Mouse (Mus musculus): ENCODE results near the gene Wfdc2. TPM values are rescaled to one million over a fixed set of nuclear protein-coding genes. Genes with fewer than 3 reads are reported as not detected.
"Not testable (repeated sequence)": the region's sequence is repeated elsewhere in the genome, so short reads cannot be mapped to it uniquely, and the experiment has no call there.

Gene Wfdc2
- polyA plus RNA-seq, 1 experiment from 2014 or later: 1,354 TPM

GRCm38 (mm10) chr2:164566997-164567396, 4.8 kb downstream of the Wfdc2 start:
- H3K27ac ChIP-seq (ENCODE audit: low read length): no peak overlapping the region
- H3K4me1 ChIP-seq (ENCODE audit: insufficient read depth, low read depth, low read length): 0 out of 2 replicates have a peak, but pooled peaks cover 5% of the 10 kb centered on the region
- H3K36me3 ChIP-seq (ENCODE audit: insufficient read depth, low read length): no peaks in the 10 kb centered on the region
- H3K9ac ChIP-seq (replicated peaks; ENCODE audit: low read depth): no peak overlapping the region
- 83% methylated on average over 2 of the region's 2 CpGs for WGBS
- TF ChIP-seq EP300 (IDR thresholded peaks at IDR 0.05) (no peak), CTCF (IDR thresholded peaks at IDR 0.05) (peak; percentile 48)
- H3K9me3 ChIP-seq (ENCODE audit: low read length): no peaks in the 10 kb centered on the region
- no peaks in the 10 kb centered on the region for H3K27me3 ChIP-seq (replicated peaks; ENCODE audit: insufficient read depth, low read length)
- ATAC-seq (no peak), DNase-seq (ENCODE audit: low spot score) (no peak)
- H3K4me3 ChIP-seq (ENCODE audit: low read depth, low read length): no peak overlapping the region
- H3K4me2 ChIP-seq (replicated peaks; ENCODE audit: low read depth, low read length): no peak overlapping the region

GRCm38 (mm10) chr2:164567460-164567859, 5.2 kb downstream of the Wfdc2 start:
- WGBS: 92% methylated on average over 5 of the region's 5 CpGs
- Histone ChIP-seq H3K4me1 (ENCODE audit: insufficient read depth, low read depth, low read length) (0 out of 2 replicates have a peak, but pooled peaks cover 5% of the 10 kb centered on the region), H3K27ac (ENCODE audit: low read length) (no peak overlapping the region), H3K36me3 (ENCODE audit: insufficient read depth, low read length) (no peaks in the 10 kb centered on the region), H3K4me2 (replicated peaks; ENCODE audit: low read depth, low read length) (no peak overlapping the region), H3K4me3 (ENCODE audit: low read depth, low read length) (no peak overlapping the region), H3K9me3 (ENCODE audit: low read length) (no peaks in the 10 kb centered on the region), H3K9ac (replicated peaks; ENCODE audit: low read depth) (no peak overlapping the region), H3K27me3 (replicated peaks; ENCODE audit: insufficient read depth, low read length) (no peaks in the 10 kb centered on the region)
- ATAC-seq: no peak
- no peak for TF ChIP-seq EP300 (IDR thresholded peaks at IDR 0.05)
- TF ChIP-seq CTCF (IDR thresholded peaks at IDR 0.05): no peak
- no peak for DNase-seq (ENCODE audit: low spot score)

GRCm38 (mm10) chr2:164573359-164573758, 11.1 kb downstream of the Wfdc2 start, which contains the start of gene Spint3:
TSS of gene Spint3 (minus strand) at chr2:164573459.
- H3K27ac ChIP-seq (ENCODE audit: low read length); H3K36me3 ChIP-seq (ENCODE audit: insufficient read depth, low read length); H3K9ac ChIP-seq (replicated peaks; ENCODE audit: low read depth); H3K4me2 ChIP-seq (replicated peaks; ENCODE audit: low read depth, low read length); ATAC-seq; H3K4me1 ChIP-seq (ENCODE audit: insufficient read depth, low read depth, low read length); H3K9me3 ChIP-seq (ENCODE audit: low read length); H3K27me3 ChIP-seq (replicated peaks; ENCODE audit: insufficient read depth, low read length); H3K4me3 ChIP-seq (ENCODE audit: low read depth, low read length); DNase-seq (ENCODE audit: low spot score): not testable (repeated sequence)
- WGBS: 71% methylated on average over 6 of the region's 6 CpGs

- not testable (repeated sequence) for H3K4me3 ChIP-seq (ENCODE audit: low read depth, low read length); H3K9me3 ChIP-seq (ENCODE audit: low read length); H3K4me2 ChIP-seq (replicated peaks; ENCODE audit: low read depth, low read length); H3K9ac ChIP-seq (replicated peaks; ENCODE audit: low read depth); H3K27me3 ChIP-seq (replicated peaks; ENCODE audit: insufficient read depth, low read length); H3K27ac ChIP-seq (ENCODE audit: low read length); H3K4me1 ChIP-seq (ENCODE audit: insufficient read depth, low read depth, low read length); H3K36me3 ChIP-seq (ENCODE audit: insufficient read depth, low read length)
- peak; percentile 19 for DNase-seq (ENCODE audit: low spot score)
- 41% methylated on average over 13 of the region's 13 CpGs for WGBS
- peak; percentile 41; the same call in 1 of the 2 replicates for ATAC-seq
Measured at GRCm38 (mm10) chr2:164585025-164585725, 23.0 kb downstream of the Wfdc2 start, which contains the start of gene Wfdc6a. TSS of gene Wfdc6a (minus strand) at chr2:164585447.

- H3K36me3 ChIP-seq (ENCODE audit: insufficient read depth, low read length): no peaks in the 10 kb centered on the region
- ATAC-seq (no peak), DNase-seq (ENCODE audit: low spot score) (peak; percentile 70)
- WGBS: 4% methylated on average over 4 of the region's 4 CpGs
- H3K9me3 ChIP-seq (ENCODE audit: low read length): no peaks in the 10 kb centered on the region
- H3K9ac ChIP-seq (replicated peaks; ENCODE audit: low read depth): no peak overlapping the region
- no peak overlapping the region for H3K4me3 ChIP-seq (ENCODE audit: low read depth, low read length)
- TF ChIP-seq CTCF (IDR thresholded peaks at IDR 0.05) (peak; percentile 86), EP300 (IDR thresholded peaks at IDR 0.05) (no peak)
- no peak overlapping the region for H3K27ac ChIP-seq (ENCODE audit: low read length)
- H3K4me2 ChIP-seq (replicated peaks; ENCODE audit: low read depth, low read length): no peak overlapping the region
- no peaks in the 10 kb centered on the region for H3K4me1 ChIP-seq (ENCODE audit: insufficient read depth, low read depth, low read length)
- no peaks in the 10 kb centered on the region for H3K27me3 ChIP-seq (replicated peaks; ENCODE audit: insufficient read depth, low read length)
Measured at GRCm38 (mm10) chr2:164592014-164592413, 29.8 kb downstream of the Wfdc2 start.

GRCm38 (mm10) chr2:164593494-164593893, 31.3 kb downstream of the Wfdc2 start, which contains the start of gene Eppin:
TSS of gene Eppin (minus strand) at chr2:164593594.
- Histone ChIP-seq H3K4me1 (ENCODE audit: insufficient read depth, low read depth, low read length) (no peaks in the 10 kb centered on the region), H3K27ac (ENCODE audit: low read length) (no peak within 1 kb of the TSS), H3K36me3 (ENCODE audit: insufficient read depth, low read length) (no peaks in the 10 kb centered on the region), H3K4me3 (ENCODE audit: low read depth, low read length) (no peak within 1 kb of the TSS), H3K4me2 (replicated peaks; ENCODE audit: low read depth, low read length) (no peak within 1 kb of the TSS), H3K27me3 (replicated peaks; ENCODE audit: insufficient read depth, low read length) (no peaks in the 10 kb centered on the region), H3K9me3 (ENCODE audit: low read length) (no peaks in the 10 kb centered on the region), H3K9ac (replicated peaks; ENCODE audit: low read depth) (no peak within 1 kb of the TSS)
- 69% methylated on average over 4 of the region's 4 CpGs for WGBS
- no peak for DNase-seq (ENCODE audit: low spot score)
- TF ChIP-seq CTCF (IDR thresholded peaks at IDR 0.05) (no peak), EP300 (IDR thresholded peaks at IDR 0.05) (no peak)
- ATAC-seq: no peak

All from lung, postnatal 0 days (tissue).